Mouse (Mus musculus) bone marrow, adult 2 months (tissue): ENCODE results near the gene Vezf1. TPM values are rescaled to one million over a fixed set of nuclear protein-coding genes. Genes with fewer than 3 reads are reported as not detected.

Experiments used
- H3K27ac ChIP-seq: fragments of 200-500 bp; 2 replicates; pipeline ENCODE4 v1.5.1; 2012; ENCODE audit warnings: low read depth, mild to moderate bottlenecking, control low read depth, inconsistent platforms, low read length; ENCODE audit not compliant: control insufficient read depth, poor library complexity, insufficient read depth
- H3K4me1 ChIP-seq: fragments of 200-500 bp; 2 replicates; pipeline ENCODE4 v1.6.1; 2011; ENCODE audit warnings: low read length; ENCODE audit not compliant: control insufficient read depth, insufficient read depth
- H3K4me3 ChIP-seq: fragments of 200-500 bp; replicated peaks from 2 replicates; pipeline ENCODE3; 2011; ENCODE audit warnings: mild to moderate bottlenecking, low read depth, low read length, control low read depth; ENCODE audit not compliant: control insufficient read depth
- CTCF ChIP-seq: fragments of 200-500 bp; IDR thresholded peaks from 2 replicates; pipeline ENCODE4 v1.5.1; 2011; ENCODE audit warnings: low read length, control low read depth; ENCODE audit not compliant: control insufficient read depth, insufficient read depth
- POLR2A ChIP-seq: fragments of 200-500 bp; IDR thresholded peaks from 2 replicates; pipeline ENCODE4 v1.6.1; 2011; ENCODE audit warnings: low read depth, mild to moderate bottlenecking, control low read depth, low read length, borderline replicate concordance; ENCODE audit not compliant: control insufficient read depth
- WGBS: fragments of 180-500 bp; shearing (Covaris S2); methylation state at CpG from one replicate; pipeline ENCODE4 v1.1.7; 2018; 5-methylcytosine and 5-hydroxymethylcytosine counted together
- polyA plus RNA-seq: library from polyadenylated mRNA; stranded (reverse); fragments of >200 nt; gene quantifications from 2 replicates; pipeline ENCODE4 v1.2.4, GENCODE M21; 2011; ENCODE audit warnings: low replicate concordance; ENCODE audit not compliant: missing spikeins, insufficient read depth, insufficient read length

Gene Vezf1
- polyA plus RNA-seq = 10.8 and 16.7 TPM in 2 replicates

DNA sequence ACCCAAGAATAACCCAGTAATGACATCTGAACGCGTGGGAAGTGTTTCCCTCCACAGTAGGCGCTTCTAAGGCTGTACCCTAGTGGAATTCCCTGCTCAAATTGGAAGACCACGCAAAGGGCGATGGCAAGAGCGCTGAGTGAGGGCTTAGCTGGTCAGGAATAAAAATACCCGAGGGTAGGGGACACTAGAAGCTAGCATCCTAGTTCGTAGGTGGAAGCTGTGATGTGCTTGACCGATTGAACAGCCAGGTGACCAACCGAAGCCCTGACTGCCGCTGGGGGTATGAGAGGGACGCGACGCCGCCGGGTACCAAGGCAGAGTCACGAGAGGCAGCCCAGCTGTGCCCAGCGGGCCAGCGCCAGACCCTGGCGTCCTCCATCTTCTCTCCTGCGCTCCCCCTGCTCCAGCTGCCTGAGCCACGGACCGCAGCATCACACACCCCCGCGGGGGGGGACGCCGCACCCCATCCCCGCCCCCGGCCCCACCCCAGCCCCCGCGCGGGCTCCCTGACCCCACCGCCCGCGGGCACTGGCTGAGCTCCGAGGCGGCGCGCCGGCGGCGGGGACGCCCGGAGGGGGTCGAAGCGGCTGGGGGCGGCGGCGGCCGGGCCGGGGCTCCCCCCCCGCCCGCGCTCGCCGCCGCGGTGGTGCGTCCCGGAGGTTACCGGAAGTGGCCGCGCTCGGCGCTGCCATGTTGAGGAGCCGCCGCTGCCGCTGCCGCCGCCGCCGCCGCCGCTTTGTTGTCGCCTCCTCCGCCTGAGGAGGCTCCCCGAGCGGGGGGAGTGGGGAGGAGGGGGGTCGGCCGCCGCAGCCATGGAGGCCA is at the start of gene Vezf1:
Vezf1 (plus strand) TSS at position 694 of the 825 bp plus-strand sequence.
- Histone ChIP-seq H3K27ac (peak within 1 kb of the TSS; percentile 77), H3K4me1 (peaks cover 1% of the 10 kb centered on the region; the same call in 1 of the 2 replicates), H3K4me3 (peak within 1 kb of the TSS; percentile 99)
- 1% methylated on average over 76 of the region's 81 CpGs for WGBS
- TF ChIP-seq POLR2A (peak; percentile 97), CTCF (no peak; the same call in 1 of the 2 replicates)

DNA sequence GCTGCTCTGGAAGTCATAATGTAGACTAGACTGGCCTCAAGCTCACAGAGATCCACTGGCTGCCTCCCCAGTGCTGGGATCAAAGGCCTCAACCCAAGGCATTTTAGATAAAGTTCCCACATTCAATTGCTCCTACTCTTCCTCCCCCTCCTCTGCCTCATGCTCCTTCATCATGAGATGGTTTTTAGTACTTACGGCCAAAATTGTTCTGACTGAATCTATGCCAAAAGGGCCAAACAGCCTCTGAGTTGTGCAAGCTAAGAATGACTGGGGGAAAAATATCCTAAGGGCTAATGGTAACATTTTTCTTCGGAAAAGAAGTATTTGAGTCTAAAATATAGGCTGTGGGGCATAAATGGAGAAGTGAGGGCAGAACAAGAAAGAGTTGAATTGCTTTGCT is 44.1 kb upstream of the Vezf1 start:
- Histone ChIP-seq H3K4me1 (no peaks in the 10 kb centered on the region), H3K4me3 (no peak overlapping the region), H3K27ac (no peak overlapping the region)
- 76% methylated on average over 2 of the region's 2 CpGs for WGBS
- TF ChIP-seq CTCF = no peak
- no peak for TF ChIP-seq POLR2A

DNA sequence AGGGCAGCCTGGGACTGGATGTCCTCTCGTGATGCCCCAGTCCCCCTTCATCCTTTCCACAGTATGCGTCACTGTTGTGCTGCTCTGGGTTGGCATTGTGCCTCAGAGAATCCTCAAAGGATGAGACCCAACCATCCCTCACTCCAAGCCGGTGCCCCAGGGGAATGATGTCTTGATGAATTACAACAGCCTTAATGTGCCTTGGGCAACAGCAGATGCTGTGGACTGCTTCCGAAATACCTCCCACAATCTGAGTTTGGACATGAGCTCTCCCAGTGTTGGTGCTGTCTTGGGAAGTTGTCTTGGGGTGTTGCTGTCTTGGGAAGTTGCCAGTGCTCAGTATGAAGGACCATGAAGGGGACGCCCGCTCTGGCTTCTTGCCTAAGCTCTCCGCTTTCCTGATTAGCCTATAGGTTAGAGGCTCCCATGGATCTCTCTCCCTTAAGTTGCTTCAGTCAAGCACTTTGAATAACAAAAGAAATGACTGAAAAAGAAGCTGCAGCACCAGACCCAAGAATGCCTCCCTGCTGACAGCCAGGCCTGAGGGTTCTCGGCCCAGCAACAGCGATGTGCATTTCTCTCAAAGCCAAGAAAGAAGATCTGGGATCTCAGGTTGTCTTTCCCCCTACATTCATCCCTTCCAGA is 40.6 kb upstream of the Vezf1 start:
- TF ChIP-seq CTCF (no peak), POLR2A (no peak)
- WGBS = 85% methylated on average over 9 of the region's 9 CpGs
- Histone ChIP-seq H3K4me3 (no peak overlapping the region), H3K4me1 (no peaks in the 10 kb centered on the region), H3K27ac (no peak overlapping the region)

DNA sequence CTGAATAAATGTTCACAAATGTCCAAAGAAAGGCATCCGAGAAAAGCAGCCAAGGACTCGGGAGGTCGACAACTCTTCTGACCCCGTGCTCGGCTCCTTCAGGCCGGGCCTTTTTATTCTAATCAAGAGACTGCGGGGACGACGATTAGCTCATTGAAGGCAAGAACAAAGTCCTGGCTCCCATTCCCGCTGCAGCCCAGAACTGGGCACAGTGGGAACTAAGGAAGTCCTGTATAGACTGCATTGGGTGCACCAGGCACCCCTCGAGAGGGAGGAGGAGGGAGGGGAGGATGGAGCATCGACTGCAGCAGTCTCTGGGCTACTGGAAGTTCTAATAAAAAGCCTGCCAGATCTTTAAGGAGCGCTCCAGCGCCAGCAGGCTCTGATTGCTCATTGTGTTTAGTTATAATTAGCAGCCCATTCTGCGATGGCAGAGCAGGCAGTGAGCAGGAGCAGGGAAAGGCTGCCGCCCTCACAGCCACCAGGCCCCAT is 39.8 kb upstream of the Vezf1 start:
- no peaks in the 10 kb centered on the region for H3K4me1 ChIP-seq
- no peak for TF ChIP-seq POLR2A
- TF ChIP-seq CTCF = no peak
- H3K27ac ChIP-seq = no peak overlapping the region
- no peak overlapping the region for H3K4me3 ChIP-seq
- WGBS = 76% methylated on average over 16 of the region's 16 CpGs

DNA sequence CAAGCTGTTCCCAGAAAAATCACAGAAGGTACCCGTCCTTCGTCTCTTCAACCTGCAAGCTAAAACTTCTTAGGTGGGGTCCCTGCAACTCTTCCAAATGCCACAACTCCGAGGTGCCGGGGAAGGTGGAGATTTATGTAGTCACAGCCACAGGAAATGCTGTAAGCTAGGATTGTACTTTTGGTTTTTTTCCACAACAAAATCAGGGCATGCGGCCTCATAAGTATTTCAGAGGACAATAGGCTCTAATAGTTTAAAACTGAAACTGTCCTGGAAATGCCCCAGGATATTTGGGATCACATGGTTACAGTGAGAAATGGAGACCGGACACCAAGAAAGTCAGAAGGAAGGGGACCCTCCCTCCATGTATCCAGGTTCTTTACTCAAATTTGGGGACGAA is 37.9 kb upstream of the Vezf1 start:
- 61% methylated on average over 7 of the region's 7 CpGs for WGBS
- H3K4me3 ChIP-seq = no peak overlapping the region
- no peak for TF ChIP-seq POLR2A
- no peak for TF ChIP-seq CTCF
- H3K4me1 ChIP-seq = no peaks in the 10 kb centered on the region
- no peak overlapping the region for H3K27ac ChIP-seq

DNA sequence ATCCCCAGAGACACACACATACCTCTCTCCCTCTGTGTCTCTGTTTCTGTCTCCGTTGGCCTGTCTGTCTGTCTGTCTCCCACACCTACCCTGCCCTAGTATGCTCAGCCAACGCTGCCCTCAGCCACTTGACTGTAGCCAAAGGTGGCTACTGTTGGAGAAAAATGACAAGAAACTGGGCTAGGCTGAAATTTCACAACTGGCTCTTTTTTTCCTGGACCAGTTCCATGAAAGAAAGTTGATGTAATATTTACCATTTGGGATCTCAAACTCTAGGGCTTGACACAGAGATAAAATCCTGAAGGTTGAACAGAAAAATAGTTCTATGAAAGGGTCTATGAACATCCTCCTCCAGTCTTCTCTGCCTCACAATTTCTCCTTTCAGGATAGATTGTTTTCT is 37.2 kb upstream of the Vezf1 start:
- Histone ChIP-seq H3K27ac (no peak overlapping the region), H3K4me1 (no peaks in the 10 kb centered on the region), H3K4me3 (no peak overlapping the region)
- WGBS = 75% methylated on average over 2 of the region's 2 CpGs
- TF ChIP-seq CTCF (no peak), POLR2A (no peak)

DNA sequence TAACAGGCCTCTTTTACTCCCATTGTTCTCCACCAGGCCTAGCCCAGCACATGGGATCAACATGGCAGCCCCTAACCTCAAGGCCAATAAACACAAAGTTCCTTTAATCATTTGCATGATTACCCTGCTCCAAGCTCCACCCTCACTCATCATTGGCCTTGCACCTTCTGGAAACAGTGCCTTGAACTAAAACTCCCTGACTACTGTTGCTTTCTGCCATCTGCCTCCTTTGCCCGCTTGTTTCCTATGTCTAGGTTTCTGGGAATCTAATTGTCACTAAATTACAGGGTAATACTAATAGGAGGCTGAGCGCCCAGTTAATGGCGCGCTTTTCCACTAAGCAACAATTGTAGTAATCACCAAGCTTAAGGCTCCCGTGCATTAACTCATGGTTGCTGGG is 36.3 kb upstream of the Vezf1 start:
- H3K27ac ChIP-seq = no peak overlapping the region
- H3K4me1 ChIP-seq = no peaks in the 10 kb centered on the region
- TF ChIP-seq POLR2A = no peak
- no peak for TF ChIP-seq CTCF
- 84% methylated on average over 5 of the region's 5 CpGs for WGBS
- no peak overlapping the region for H3K4me3 ChIP-seq

DNA sequence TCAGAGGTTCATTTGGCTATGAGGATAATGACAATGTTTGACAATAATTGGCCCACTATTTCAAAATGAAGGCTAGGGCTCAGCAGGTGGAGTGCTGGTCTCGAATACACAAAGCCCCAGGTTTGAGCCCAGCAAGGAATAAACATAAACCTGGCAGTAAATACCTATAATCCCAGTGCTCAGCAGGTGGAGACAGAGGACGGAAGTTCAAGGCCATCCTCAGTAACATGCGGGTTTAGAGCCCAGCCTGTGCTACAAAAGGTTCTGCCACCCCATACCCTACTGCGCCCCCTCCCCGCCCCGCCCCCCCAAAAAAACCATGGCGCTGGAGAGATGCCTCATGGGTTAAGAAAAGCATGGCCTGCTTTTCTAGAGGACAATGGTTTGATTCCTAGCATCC is 32.1 kb upstream of the Vezf1 start:
- Histone ChIP-seq H3K4me1 (no peaks in the 10 kb centered on the region), H3K4me3 (no peak overlapping the region), H3K27ac (no peak overlapping the region)
- WGBS = 84% methylated on average over 7 of the region's 7 CpGs
- no peak for TF ChIP-seq CTCF
- no peak for TF ChIP-seq POLR2A
